Mouse (Mus musculus): ENCODE results near the gene Coro7. TPM values are rescaled to one million over a fixed set of nuclear protein-coding genes. Genes with fewer than 3 reads are reported as not detected.

The Coro7 gene
- polyA plus RNA-seq, 1 experiment from 2014 or later: 24.0 TPM

DNA sequence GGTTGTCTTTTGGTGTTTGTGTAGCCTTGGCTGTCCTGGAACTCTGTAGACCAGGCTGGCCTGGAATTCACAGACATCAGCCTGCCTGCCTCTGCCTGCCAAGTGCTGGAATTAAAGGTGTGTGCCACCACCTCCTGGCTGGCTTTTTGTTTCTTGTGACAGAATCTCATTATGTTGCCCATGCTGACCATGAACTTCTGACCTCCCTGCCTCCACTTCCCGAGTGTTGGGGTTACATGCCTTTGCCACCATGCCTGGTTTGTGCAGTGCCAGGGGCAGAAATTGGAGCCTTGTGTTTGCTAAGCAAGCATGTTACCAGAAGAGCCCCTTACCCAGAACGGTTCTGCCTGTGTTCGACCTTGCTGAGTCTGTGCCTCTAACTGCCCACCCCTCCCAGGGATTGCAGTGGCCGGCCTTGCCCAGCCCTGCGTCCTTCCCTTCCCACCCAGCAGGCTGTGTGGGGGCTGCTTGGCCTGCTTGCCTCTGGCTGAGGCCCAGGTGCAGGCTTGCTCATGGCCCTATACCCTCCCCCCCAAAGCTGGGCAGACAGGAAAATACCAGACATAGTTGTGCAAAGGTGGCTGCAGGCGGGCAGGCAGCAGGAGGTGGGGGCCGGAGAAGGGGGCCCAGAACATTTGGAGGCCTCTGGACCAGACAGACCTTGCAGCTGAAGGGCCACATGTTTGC is 76.7 kb downstream of the Coro7 start:
- Histone ChIP-seq H3K9me3 (ENCODE audit: low read length) (no peaks in the 10 kb centered on the region), H3K4me3 (ENCODE audit: low read length) (no peak overlapping the region), H3K9ac (replicated peaks; ENCODE audit: low read length) (peak overlapping the region; percentile 49), H3K27ac (ENCODE audit: low read length) (peak overlapping the region; percentile 95), H3K36me3 (ENCODE audit: insufficient read depth, low read length) (no peaks in the 10 kb centered on the region), H3K27me3 (ENCODE audit: insufficient read depth, low read length) (no peaks in the 10 kb centered on the region), H3K4me2 (replicated peaks; ENCODE audit: low read depth, low read length) (peak overlapping the region; percentile 22), H3K4me1 (ENCODE audit: insufficient read depth, low read length) (peaks cover 97% of the 10 kb centered on the region)
- WGBS: 18% methylated on average over 7 of the region's 7 CpGs
- ATAC-seq (ENCODE audit: low FRiP score, low TSS enrichment): peak; percentile 70

GRCm38 (mm10) chr16:4602189-4602588 is 77.4 kb downstream of the Coro7 start:
- H3K4me1 ChIP-seq (ENCODE audit: insufficient read depth, low read length): peaks cover 98% of the 10 kb centered on the region
- H3K27ac ChIP-seq (ENCODE audit: low read length): peak overlapping the region; percentile 95
- peak; percentile 49 for ATAC-seq (ENCODE audit: low FRiP score, low TSS enrichment)
- H3K9ac ChIP-seq (replicated peaks; ENCODE audit: low read length): peak overlapping the region; percentile 49
- H3K4me2 ChIP-seq (replicated peaks; ENCODE audit: low read depth, low read length): peak overlapping the region; percentile 22; the same call in 1 of the 2 replicates
- no peaks in the 10 kb centered on the region for H3K27me3 ChIP-seq (ENCODE audit: insufficient read depth, low read length)
- WGBS: 11% methylated on average over 3 of the region's 3 CpGs
- H3K4me3 ChIP-seq (ENCODE audit: low read length): no peak overlapping the region
- H3K9me3 ChIP-seq (ENCODE audit: low read length): no peaks in the 10 kb centered on the region
- no peaks in the 10 kb centered on the region for H3K36me3 ChIP-seq (ENCODE audit: insufficient read depth, low read length)

DNA sequence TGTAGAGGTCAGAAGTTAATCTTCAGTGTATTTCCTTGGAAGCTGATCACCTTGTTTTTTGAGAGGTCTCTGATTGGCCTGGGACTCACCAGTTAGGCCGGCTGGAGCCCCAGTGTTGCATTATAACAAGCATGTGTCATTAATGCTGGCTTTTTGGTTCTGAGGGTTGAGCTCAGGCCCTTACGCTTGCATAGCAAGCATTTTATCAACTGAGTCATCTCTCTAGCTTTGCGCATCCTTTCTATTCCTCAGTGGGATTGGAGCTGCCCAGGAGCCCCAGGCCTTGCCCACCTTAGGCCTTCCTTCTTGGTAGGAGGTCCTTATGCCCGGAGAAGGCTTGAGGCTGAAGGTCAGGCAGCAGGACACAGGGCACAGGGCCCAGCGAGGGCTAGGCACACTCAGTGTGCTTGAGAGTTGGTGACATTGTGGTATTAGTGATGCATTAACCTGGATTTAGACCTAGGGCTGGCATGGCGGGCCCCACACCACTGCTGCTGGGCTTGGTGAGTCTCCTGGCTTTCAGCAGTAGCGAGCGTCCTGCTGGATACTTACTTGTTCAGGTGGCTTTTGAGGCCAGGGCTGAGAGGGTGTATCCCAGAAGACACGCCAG is 78.8 kb downstream of the Coro7 start:
- peak; percentile 10; the same call in 1 of the 2 replicates for ATAC-seq (ENCODE audit: low FRiP score, low TSS enrichment)
- H3K36me3 ChIP-seq (ENCODE audit: insufficient read depth, low read length): no peaks in the 10 kb centered on the region

GRCm38 (mm10) chr16:4599616-4600015 is 80.0 kb downstream of the Coro7 start:
- Histone ChIP-seq H3K27ac (ENCODE audit: low read length) (peak overlapping the region; percentile 57; the same call in 1 of the 2 replicates), H3K4me2 (replicated peaks; ENCODE audit: low read depth, low read length) (no peak overlapping the region), H3K36me3 (ENCODE audit: insufficient read depth, low read length) (no peaks in the 10 kb centered on the region), H3K4me3 (ENCODE audit: low read length) (no peak overlapping the region), H3K27me3 (ENCODE audit: insufficient read depth, low read length) (no peaks in the 10 kb centered on the region), H3K9me3 (ENCODE audit: low read length) (no peaks in the 10 kb centered on the region), H3K9ac (replicated peaks; ENCODE audit: low read length) (0 out of 2 replicates have a peak overlapping the region, but pooled peaks have one; percentile 10), H3K4me1 (ENCODE audit: insufficient read depth, low read length) (peaks cover 92% of the 10 kb centered on the region)
- 85% methylated on average over 3 of the region's 3 CpGs for WGBS
- ATAC-seq (ENCODE audit: low FRiP score, low TSS enrichment): no peak

More for the DNA sequence above, 78.8 kb downstream of the Coro7 start:
- H3K4me3 ChIP-seq (ENCODE audit: low read length): no peak overlapping the region
- H3K9me3 ChIP-seq (ENCODE audit: low read length): no peaks in the 10 kb centered on the region
- no peaks in the 10 kb centered on the region for H3K27me3 ChIP-seq (ENCODE audit: insufficient read depth, low read length)
- H3K4me1 ChIP-seq (ENCODE audit: insufficient read depth, low read length): peaks cover 98% of the 10 kb centered on the region
- H3K4me2 ChIP-seq (replicated peaks; ENCODE audit: low read depth, low read length): peak overlapping the region; percentile 14; the same call in 1 of the 2 replicates
- H3K9ac ChIP-seq (replicated peaks; ENCODE audit: low read length): peak overlapping the region; percentile 40; the same call in 1 of the 2 replicates
- 69% methylated on average over 9 of the region's 9 CpGs for WGBS
- H3K27ac ChIP-seq (ENCODE audit: low read length): peak overlapping the region; percentile 95

- H3K27me3 ChIP-seq (ENCODE audit: insufficient read depth, low read length): no peaks in the 10 kb centered on the region
- peak overlapping the region; percentile 62 for H3K27ac ChIP-seq (ENCODE audit: low read length)
- H3K36me3 ChIP-seq (ENCODE audit: insufficient read depth, low read length): no peaks in the 10 kb centered on the region
- ATAC-seq (ENCODE audit: low FRiP score, low TSS enrichment): no peak
- no peaks in the 10 kb centered on the region for H3K9me3 ChIP-seq (ENCODE audit: low read length)
- H3K4me3 ChIP-seq (ENCODE audit: low read length): no peak overlapping the region
- H3K9ac ChIP-seq (replicated peaks; ENCODE audit: low read length): peak overlapping the region; percentile 47
- WGBS: 20% methylated on average over 6 of the region's 6 CpGs
- peaks cover 86% of the 10 kb centered on the region for H3K4me1 ChIP-seq (ENCODE audit: insufficient read depth, low read length)
- peak overlapping the region; percentile 35 for H3K4me2 ChIP-seq (replicated peaks; ENCODE audit: low read depth, low read length)
Measured at GRCm38 (mm10) chr16:4598891-4599543, 80.6 kb downstream of the Coro7 start.

DNA sequence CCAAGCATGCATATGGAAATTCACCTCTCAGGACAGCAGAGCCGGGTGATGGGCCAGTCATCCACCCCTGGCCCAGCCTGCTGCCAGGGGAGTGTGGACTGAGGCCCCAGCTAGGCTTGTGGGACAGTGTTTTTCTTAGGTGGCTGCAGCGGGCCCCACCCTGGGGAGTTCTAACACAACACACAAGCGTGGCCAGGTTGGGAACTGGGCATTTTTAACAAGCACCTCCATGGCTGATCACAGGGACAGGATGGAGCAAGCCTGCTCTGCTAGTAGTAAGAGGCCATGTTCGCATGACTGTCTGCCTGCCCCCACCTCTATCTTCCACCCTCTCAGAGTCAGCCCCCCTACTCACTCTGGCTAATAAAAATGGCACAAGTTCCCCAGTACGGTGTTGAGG is 81.5 kb downstream of the Coro7 start:
- Histone ChIP-seq H3K27me3 (ENCODE audit: insufficient read depth, low read length) (no peaks in the 10 kb centered on the region), H3K4me2 (replicated peaks; ENCODE audit: low read depth, low read length) (peak overlapping the region; percentile 91; the same call in 1 of the 2 replicates), H3K9ac (replicated peaks; ENCODE audit: low read length) (0 out of 2 replicates have a peak overlapping the region, but pooled peaks have one; percentile 47), H3K4me1 (ENCODE audit: insufficient read depth, low read length) (peaks cover 85% of the 10 kb centered on the region), H3K27ac (ENCODE audit: low read length) (no peak overlapping the region), H3K36me3 (ENCODE audit: insufficient read depth, low read length) (no peaks in the 10 kb centered on the region), H3K9me3 (ENCODE audit: low read length) (no peaks in the 10 kb centered on the region), H3K4me3 (ENCODE audit: low read length) (no peak overlapping the region)
- 44% methylated on average over 5 of the region's 5 CpGs for WGBS
- no peak for ATAC-seq (ENCODE audit: low FRiP score, low TSS enrichment)

GRCm38 (mm10) chr16:4597296-4597695 is 82.3 kb downstream of the Coro7 start:
- ATAC-seq (ENCODE audit: low FRiP score, low TSS enrichment): no peak
- Histone ChIP-seq H3K4me2 (replicated peaks; ENCODE audit: low read depth, low read length) (peak overlapping the region; percentile 91), H3K4me1 (ENCODE audit: insufficient read depth, low read length) (peaks cover 84% of the 10 kb centered on the region), H3K9me3 (ENCODE audit: low read length) (no peaks in the 10 kb centered on the region), H3K9ac (replicated peaks; ENCODE audit: low read length) (peak overlapping the region; percentile 45; the same call in 1 of the 2 replicates), H3K4me3 (ENCODE audit: low read length) (peak overlapping the region; percentile 88), H3K27ac (ENCODE audit: low read length) (peak overlapping the region; percentile 48), H3K27me3 (ENCODE audit: insufficient read depth, low read length) (no peaks in the 10 kb centered on the region), H3K36me3 (ENCODE audit: insufficient read depth, low read length) (no peaks in the 10 kb centered on the region)
- 58% methylated on average over 6 of the region's 7 CpGs for WGBS

DNA sequence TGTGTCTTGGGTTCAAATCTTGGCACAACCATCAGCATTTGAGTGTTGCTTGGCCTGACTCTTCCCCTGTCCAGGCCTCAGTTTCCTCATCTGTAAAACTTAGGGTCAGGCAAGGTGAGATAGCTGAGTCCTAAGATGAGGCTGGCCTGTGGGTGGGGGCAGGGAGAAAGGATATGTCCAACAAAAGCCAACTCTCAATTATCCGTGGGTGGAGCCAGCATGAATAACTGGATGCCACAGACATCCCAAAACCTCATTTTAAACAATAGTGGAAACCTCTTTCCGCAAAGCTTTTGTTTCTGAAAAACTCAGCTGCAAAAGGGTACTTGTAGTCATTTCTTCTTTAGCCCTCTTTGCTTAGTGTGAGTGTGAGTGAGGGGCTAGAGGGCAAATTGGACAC is 82.7 kb downstream of the Coro7 start:
- no peaks in the 10 kb centered on the region for H3K27me3 ChIP-seq (ENCODE audit: insufficient read depth, low read length)
- peaks cover 82% of the 10 kb centered on the region for H3K4me1 ChIP-seq (ENCODE audit: insufficient read depth, low read length)
- ATAC-seq (ENCODE audit: low FRiP score, low TSS enrichment): no peak
- H3K4me2 ChIP-seq (replicated peaks; ENCODE audit: low read depth, low read length): peak overlapping the region; percentile 91
- H3K9me3 ChIP-seq (ENCODE audit: low read length): no peaks in the 10 kb centered on the region
- peaks cover 2% of the 10 kb centered on the region; the same call in 1 of the 2 replicates for H3K36me3 ChIP-seq (ENCODE audit: insufficient read depth, low read length)
- H3K27ac ChIP-seq (ENCODE audit: low read length): peak overlapping the region; percentile 96
- 61% methylated on average over 2 of the region's 2 CpGs for WGBS
- peak overlapping the region; percentile 88 for H3K4me3 ChIP-seq (ENCODE audit: low read length)
- peak overlapping the region; percentile 96 for H3K9ac ChIP-seq (replicated peaks; ENCODE audit: low read length)

GRCm38 (mm10) chr16:4596141-4596728 is 83.3 kb downstream of the Coro7 start:
- Histone ChIP-seq H3K27ac (ENCODE audit: low read length) (peak overlapping the region; percentile 96), H3K27me3 (ENCODE audit: insufficient read depth, low read length) (no peaks in the 10 kb centered on the region), H3K36me3 (ENCODE audit: insufficient read depth, low read length) (peaks cover 3% of the 10 kb centered on the region; the same call in 1 of the 2 replicates), H3K4me3 (ENCODE audit: low read length) (peak overlapping the region; percentile 88), H3K9ac (replicated peaks; ENCODE audit: low read length) (peak overlapping the region; percentile 96), H3K4me1 (ENCODE audit: insufficient read depth, low read length) (peaks cover 77% of the 10 kb centered on the region), H3K9me3 (ENCODE audit: low read length) (no peaks in the 10 kb centered on the region), H3K4me2 (replicated peaks; ENCODE audit: low read depth, low read length) (peak overlapping the region; percentile 91)
- 0 out of 2 replicates have a peak, but pooled peaks have one; percentile 17 for ATAC-seq (ENCODE audit: low FRiP score, low TSS enrichment)
- WGBS: 14% methylated on average over 2 of the region's 3 CpGs
